Mouse (Mus musculus) CH12.LX (cell line): ENCODE data around the gene Gm7534.

Experiments used
- CHD1 ChIP-seq: IDR thresholded peaks from 2 replicates; pipeline ENCODE4 v1.6.1; 2012; ENCODE audit warnings: low read depth, low read length, improper control_type of control experiment, inconsistent platforms
- CHD2 ChIP-seq: IDR thresholded peaks from 2 replicates; pipeline ENCODE4 v1.6.1; 2011; ENCODE audit warnings: low read length, improper control_type of control experiment
- CTCF ChIP-seq, 2 experiments: IDR thresholded peaks in 1 of 2; conservative IDR thresholded peaks in 1 of 2; 2 replicates each; pipeline ENCODE4 v1.5.1; 2011 to 2012; ENCODE audit warnings: low read depth in 2 of 2, low read length in 2 of 2, improper control_type of control experiment in 1 of 2, inconsistent platforms in 1 of 2, mild to moderate bottlenecking in 1 of 2, moderate library complexity in 1 of 2
- E2F4 ChIP-seq: IDR thresholded peaks from 2 replicates; pipeline ENCODE4 v1.6.1; 2011; ENCODE audit warnings: low read depth, low read length, improper control_type of control experiment; ENCODE audit not compliant: insufficient replicate concordance
- MAX ChIP-seq: IDR thresholded peaks from 2 replicates; pipeline ENCODE4 v1.6.1; 2011; ENCODE audit warnings: low read length, improper control_type of control experiment
- MEF2A ChIP-seq: IDR thresholded peaks from 2 replicates; pipeline ENCODE4 v1.6.1; 2014; ENCODE audit warnings: low read depth, mild to moderate bottlenecking, inconsistent platforms, low read length, improper control_type of control experiment, borderline replicate concordance
- NELFE ChIP-seq: IDR thresholded peaks from 2 replicates; pipeline ENCODE4 v1.6.1; 2011; ENCODE audit warnings: low read depth, low read length, improper control_type of control experiment
- POLR2A ChIP-seq: IDR thresholded peaks from 2 replicates; pipeline ENCODE4 v1.6.1; 2011; ENCODE audit warnings: low read depth, mild to moderate bottlenecking, improper control_type of control experiment, low read length
- ZMIZ1 ChIP-seq: IDR thresholded peaks from 2 replicates; pipeline ENCODE4 v1.6.1; 2012; ENCODE audit warnings: low read depth, mild to moderate bottlenecking, inconsistent platforms, low read length, improper control_type of control experiment

DNA sequence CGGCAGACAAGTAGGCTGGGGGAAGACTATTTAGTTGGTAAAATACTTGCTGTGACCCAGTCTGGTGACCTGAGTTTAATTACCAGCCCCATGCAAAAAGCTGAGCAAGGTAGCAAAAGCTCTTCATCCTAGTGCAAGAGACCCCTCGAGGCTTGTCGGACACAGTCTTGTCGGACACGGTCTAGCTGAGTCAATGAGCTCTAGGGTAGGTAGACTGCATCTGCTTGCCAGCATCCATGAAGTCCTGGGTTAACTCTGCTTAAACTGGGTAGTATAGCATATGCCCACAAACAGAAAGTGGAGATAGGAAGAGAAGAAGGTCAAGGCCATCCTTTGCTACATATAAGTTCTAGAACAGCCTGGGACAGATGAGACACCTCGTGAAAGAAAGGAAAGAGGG lies 44.0 kb downstream of the Gm7534 start:
- no peak for TF ChIP-seq CTCF (conservative IDR thresholded peaks at IDR 0.05 in 1 of 2, IDR thresholded peaks at IDR 0.05 in 1 of 2; ENCODE audit: low read depth in 2 of 2, low read length in 2 of 2)
- TF ChIP-seq NELFE = no peak
- no peak for TF ChIP-seq MEF2A
- no peak for TF ChIP-seq CHD1
- no peak for TF ChIP-seq ZMIZ1
- TF ChIP-seq MAX = no peak
- no peak for TF ChIP-seq CHD2
- no peak for TF ChIP-seq POLR2A
- TF ChIP-seq E2F4 = no peak
